Mouse (Mus musculus): ENCODE measurements around the gene Rbp7. TPM values are rescaled to one million over a fixed set of nuclear protein-coding genes. Genes with fewer than 3 reads are reported as not detected.

Gene Rbp7
- not detected in 2 replicates for polyA plus RNA-seq (2016; fragmentation: Nextera tagmentation; extraction: Ambion mirVana)

- no peak for DNase-seq (ENCODE audit: low spot score)
- WGBS, result 54% methylated on average over 8 of the region's 8 CpGs
These were observed at the start of gene Rbp7 for GRCm38 (mm10) chr4:149454879-149455278. Gene Rbp7, minus strand, starts transcription at chr4:149454978.

GRCm38 (mm10) chr4:149504363-149504762, 49.6 kb upstream of the Rbp7 start:
- H3K27me3 ChIP-seq (ENCODE audit: insufficient read depth, poor library complexity, severe bottlenecking), result no peaks in the 10 kb centered on the region
- 85% methylated on average over 5 of the region's 5 CpGs for WGBS
- H3K27ac ChIP-seq, result peak overlapping the region; percentile 2; the same call in 1 of the 2 replicates
- H3K36me3 ChIP-seq, result peaks cover 38% of the 10 kb centered on the region
- no peak overlapping the region for H3K4me3 ChIP-seq
- H3K9me3 ChIP-seq, result 0 out of 2 replicates have a peak, but pooled peaks cover 3% of the 10 kb centered on the region
- H3K4me1 ChIP-seq (replicated peaks), result peaks cover 8% of the 10 kb centered on the region; the same call in 1 of the 2 replicates
- DNase-seq (ENCODE audit: low spot score), result no peak

More at GRCm38 (mm10) chr4:149454879-149455278, at the start of gene Rbp7:
- H3K4me1 ChIP-seq (replicated peaks), result no peaks in the 10 kb centered on the region
- no peak within 1 kb of the TSS for H3K4me3 ChIP-seq
- H3K36me3 ChIP-seq, result no peaks in the 10 kb centered on the region
- H3K9me3 ChIP-seq, result no peaks in the 10 kb centered on the region
- H3K27me3 ChIP-seq (ENCODE audit: insufficient read depth, poor library complexity, severe bottlenecking), result no peaks in the 10 kb centered on the region
- H3K27ac ChIP-seq, result no peak within 1 kb of the TSS

- 88% methylated on average over 5 of the region's 5 CpGs for WGBS
- H3K9me3 ChIP-seq, result no peaks in the 10 kb centered on the region
- no peaks in the 10 kb centered on the region for H3K27me3 ChIP-seq (ENCODE audit: insufficient read depth, poor library complexity, severe bottlenecking)
- H3K36me3 ChIP-seq, result peaks cover 78% of the 10 kb centered on the region
- H3K4me1 ChIP-seq (replicated peaks), result peaks cover 28% of the 10 kb centered on the region
- H3K27ac ChIP-seq, result no peak overlapping the region
- H3K4me3 ChIP-seq, result no peak overlapping the region
- no peak for DNase-seq (ENCODE audit: low spot score)
These were observed 45.0 kb upstream of the Rbp7 start for GRCm38 (mm10) chr4:149499790-149500189.

- Histone ChIP-seq H3K27me3 (ENCODE audit: insufficient read depth, poor library complexity, severe bottlenecking) (no peaks in the 10 kb centered on the region), H3K4me1 (replicated peaks) (peaks cover 25% of the 10 kb centered on the region), H3K36me3 (peaks cover 86% of the 10 kb centered on the region), H3K4me3 (no peak overlapping the region), H3K27ac (no peak overlapping the region), H3K9me3 (no peaks in the 10 kb centered on the region)
- 87% methylated on average over 8 of the region's 8 CpGs for WGBS
- no peak for DNase-seq (ENCODE audit: low spot score)
These were observed 44.1 kb upstream of the Rbp7 start for GRCm38 (mm10) chr4:149498901-149499300.

GRCm38 (mm10) chr4:149496612-149497011, 41.8 kb upstream of the Rbp7 start:
- no peaks in the 10 kb centered on the region for H3K9me3 ChIP-seq
- DNase-seq (ENCODE audit: low spot score), result peak; percentile 65
- peaks cover 92% of the 10 kb centered on the region for H3K36me3 ChIP-seq
- H3K27me3 ChIP-seq (ENCODE audit: insufficient read depth, poor library complexity, severe bottlenecking), result no peaks in the 10 kb centered on the region
- H3K4me1 ChIP-seq (replicated peaks), result peaks cover 25% of the 10 kb centered on the region
- WGBS, result 13% methylated on average over 2 of the region's 2 CpGs
- peak overlapping the region; percentile 84 for H3K27ac ChIP-seq
- H3K4me3 ChIP-seq, result no peak overlapping the region; the same call in 1 of the 2 replicates

- Histone ChIP-seq H3K27me3 (ENCODE audit: insufficient read depth, poor library complexity, severe bottlenecking) (no peaks in the 10 kb centered on the region), H3K36me3 (peaks cover 93% of the 10 kb centered on the region), H3K27ac (no peak overlapping the region), H3K9me3 (no peaks in the 10 kb centered on the region), H3K4me1 (replicated peaks) (peaks cover 17% of the 10 kb centered on the region), H3K4me3 (no peak overlapping the region)
- WGBS, result 97% methylated on average over 3 of the region's 3 CpGs
- DNase-seq (ENCODE audit: low spot score), result no peak
These were observed 36.4 kb upstream of the Rbp7 start for GRCm38 (mm10) chr4:149491151-149491550.

- Histone ChIP-seq H3K4me3 (no peak overlapping the region), H3K4me1 (replicated peaks) (peaks cover 21% of the 10 kb centered on the region), H3K27me3 (ENCODE audit: insufficient read depth, poor library complexity, severe bottlenecking) (no peaks in the 10 kb centered on the region), H3K36me3 (peaks cover 80% of the 10 kb centered on the region), H3K27ac (no peak overlapping the region), H3K9me3 (no peaks in the 10 kb centered on the region)
- WGBS, result 96% methylated on average over 14 of the region's 14 CpGs
- no peak for DNase-seq (ENCODE audit: low spot score)
These were observed 34.9 kb upstream of the Rbp7 start for GRCm38 (mm10) chr4:149489415-149490240.

GRCm38 (mm10) chr4:149487729-149488128, 33.0 kb upstream of the Rbp7 start:
- Histone ChIP-seq H3K9me3 (no peaks in the 10 kb centered on the region), H3K4me1 (replicated peaks) (peaks cover 30% of the 10 kb centered on the region), H3K27me3 (ENCODE audit: insufficient read depth, poor library complexity, severe bottlenecking) (no peaks in the 10 kb centered on the region), H3K27ac (no peak overlapping the region), H3K36me3 (peaks cover 61% of the 10 kb centered on the region), H3K4me3 (no peak overlapping the region)
- no peak for DNase-seq (ENCODE audit: low spot score)
- 94% methylated on average over 12 of the region's 12 CpGs for WGBS

- H3K36me3 ChIP-seq, result peaks cover 42% of the 10 kb centered on the region
- peak overlapping the region; percentile 75 for H3K4me3 ChIP-seq
- H3K27ac ChIP-seq, result peak overlapping the region; percentile 92
- peak; percentile 31 for DNase-seq (ENCODE audit: low spot score)
- under 1% methylated on average over 10 of the region's 10 CpGs for WGBS
- H3K9me3 ChIP-seq, result no peaks in the 10 kb centered on the region
- H3K4me1 ChIP-seq (replicated peaks), result peaks cover 30% of the 10 kb centered on the region
- no peaks in the 10 kb centered on the region for H3K27me3 ChIP-seq (ENCODE audit: insufficient read depth, poor library complexity, severe bottlenecking)
These were observed 31.0 kb upstream of the Rbp7 start for GRCm38 (mm10) chr4:149485825-149486206.

- Histone ChIP-seq H3K4me1 (replicated peaks) (peaks cover 30% of the 10 kb centered on the region), H3K27ac (peak within 1 kb of the TSS; percentile 92), H3K36me3 (peaks cover 37% of the 10 kb centered on the region), H3K4me3 (peak within 1 kb of the TSS; percentile 75), H3K9me3 (no peaks in the 10 kb centered on the region), H3K27me3 (ENCODE audit: insufficient read depth, poor library complexity, severe bottlenecking) (no peaks in the 10 kb centered on the region)
- peak; percentile 97 for DNase-seq (ENCODE audit: low spot score)
- under 1% methylated on average over 60 of the region's 60 CpGs for WGBS
These were observed 30.5 kb upstream of the Rbp7 start, which contains the start of the genes Nmnat1 and Lzic for GRCm38 (mm10) chr4:149485053-149485824. Gene Nmnat1, minus strand, starts transcription at chr4:149485202. Gene Lzic, plus strand, starts transcription at chr4:149485229.

- WGBS, result 59% methylated on average over 3 of the region's 3 CpGs
- H3K27me3 ChIP-seq (ENCODE audit: insufficient read depth, poor library complexity, severe bottlenecking), result no peaks in the 10 kb centered on the region
- DNase-seq (ENCODE audit: low spot score), result no peak
- peaks cover 30% of the 10 kb centered on the region for H3K4me1 ChIP-seq (replicated peaks)
- H3K9me3 ChIP-seq, result no peaks in the 10 kb centered on the region
- peak overlapping the region; percentile 75 for H3K4me3 ChIP-seq
- H3K27ac ChIP-seq, result peak overlapping the region; percentile 92
- H3K36me3 ChIP-seq, result peaks cover 30% of the 10 kb centered on the region
These were observed 29.8 kb upstream of the Rbp7 start for GRCm38 (mm10) chr4:149484566-149484965.

- H3K4me1 ChIP-seq (replicated peaks), result no peaks in the 10 kb centered on the region
- H3K36me3 ChIP-seq, result peaks cover 28% of the 10 kb centered on the region
- DNase-seq (ENCODE audit: low spot score), result no peak
- no peaks in the 10 kb centered on the region for H3K27me3 ChIP-seq (ENCODE audit: insufficient read depth, poor library complexity, severe bottlenecking)
- peaks cover 5% of the 10 kb centered on the region; the same call in 1 of the 2 replicates for H3K9me3 ChIP-seq
- H3K4me3 ChIP-seq, result no peak within 1 kb of the TSS
- peak within 1 kb of the TSS; percentile 50; the same call in 1 of the 2 replicates for H3K27ac ChIP-seq
- WGBS, result 88% methylated on average over 11 of the region's 11 CpGs
These were observed 22.3 kb upstream of the Rbp7 start, which contains the start of gene Tmem274 for GRCm38 (mm10) chr4:149477078-149477477. Gene Tmem274, plus strand, starts transcription at chr4:149477378.

All from hindbrain, embryonic 10.5 days (tissue).